Mouse (Mus musculus): ENCODE measurements around the gene Maf.

- TF ChIP-seq CTCF (IDR thresholded peaks at IDR 0.05; ENCODE audit: low read depth, low read length): no peak
- no peak for TF ChIP-seq GATA1 (IDR thresholded peaks at IDR 0.05; ENCODE audit: borderline replicate concordance, low read length)
Measured at GRCm38 (mm10) chr8:115739756-115740155, 32.2 kb upstream of the Maf start.

Measured in G1E (cell line).